In genomic region chr3:60917271-60917670, GRCm38 (mm10) we compare ENCODE assay signal across 26 mouse cellular contexts.
"Had no signal": no experiment of that assay in that cellular context is flagged by ENCODE, and none has a peak within 500 bp of the region (broad histone marks: within the 10 kb centered on the region; RNA-seq: fewer than 3 reads in every experiment).

No protein-coding gene starts in this region.

- ATAC-seq: hindbrain, embryonic 16.5 days; inflammation-experienced regulatory T-cells, adult 6 months; intestine, postnatal 0 days had no signal

- H3K27me3 ChIP-seq: heart, embryonic 13.5 days; heart, embryonic 15.5 days; hindbrain, embryonic 12.5 days; limb, embryonic 13.5 days; liver, embryonic 13.5 days; liver, embryonic 15.5 days had no signal

- H3K9ac ChIP-seq: heart, embryonic 13.5 days; heart, embryonic 15.5 days; hindbrain, embryonic 12.5 days; hindbrain, embryonic 14.5 days; limb, embryonic 13.5 days; liver, embryonic 13.5 days; liver, embryonic 15.5 days had no signal

- H3K9me3 ChIP-seq: heart, embryonic 13.5 days; heart, embryonic 15.5 days; hindbrain, embryonic 10.5 days; hindbrain, embryonic 12.5 days; limb, embryonic 13.5 days; liver, embryonic 13.5 days; liver, embryonic 15.5 days had no signal

- H3K36me3 ChIP-seq: heart, embryonic 13.5 days; heart, embryonic 15.5 days; hindbrain, embryonic 10.5 days; hindbrain, embryonic 12.5 days; limb, embryonic 13.5 days; liver, embryonic 13.5 days; liver, embryonic 15.5 days had no signal

- H3K4me1 ChIP-seq: heart, embryonic 13.5 days; heart, embryonic 15.5 days; hindbrain, embryonic 10.5 days; hindbrain, embryonic 12.5 days; limb, embryonic 13.5 days; liver, embryonic 13.5 days; liver, embryonic 15.5 days had no signal

- H3K4me2 ChIP-seq: heart, embryonic 11.5 days; heart, embryonic 13.5 days; heart, embryonic 15.5 days; hindbrain, embryonic 12.5 days; hindbrain, embryonic 14.5 days; limb, embryonic 13.5 days; liver, embryonic 11.5 days; liver, embryonic 13.5 days; liver, embryonic 15.5 days had no signal

- H3K4me3 ChIP-seq: gastrocnemius, adult 2 months; heart, adult 2 months; heart, embryonic 13.5 days; heart, embryonic 15.5 days; hindbrain, embryonic 10.5 days; hindbrain, embryonic 12.5 days; layer of hippocampus, adult 2 months; left cerebral cortex, adult 2 months; limb, embryonic 13.5 days; liver, embryonic 13.5 days; liver, embryonic 15.5 days had no signal

- DNase-seq: gastrocnemius, adult 2 months; gastrocnemius, postnatal 10 days; gastrocnemius, postnatal 25 days; heart, adult 2 months; heart, postnatal 4 days; kidney, adult 18-20 months; kidney, adult 8-10 months; kidney, postnatal 10 days; kidney, postnatal 25 days; kidney, postnatal 4 days; liver; liver, embryonic 13.5 days had no signal

- H3K27ac ChIP-seq: gastrocnemius, adult 2 months; heart, adult 2 months; heart, embryonic 13.5 days; heart, embryonic 15.5 days; hindbrain, embryonic 10.5 days; hindbrain, embryonic 12.5 days; hindbrain, embryonic 14.5 days; layer of hippocampus, adult 2 months; left cerebral cortex, adult 2 months; limb, embryonic 13.5 days; liver, embryonic 13.5 days; liver, embryonic 15.5 days had no signal
